Mouse (Mus musculus): ENCODE measurements around the gene Cnpy4. TPM values are rescaled to one million over a fixed set of nuclear protein-coding genes. Genes with fewer than 3 reads are reported as not detected.

The Cnpy4 gene
- total RNA-seq (2015) (28.7 and 30.1 TPM in 2 replicates), total RNA-seq (2017) (45.8 and 59.3 TPM in 2 replicates)

GRCm38 (mm10) chr5:138186950-138187638, at the start of gene Cnpy4, which contains the start of gene Taf6:
Gene Cnpy4 (plus strand): TSS chr5:138187485.
Gene Taf6 (minus strand): TSS chr5:138187451.
- peak; percentile 76 for ATAC-seq (replicated peaks; ENCODE audit: poor library complexity)

DNA sequence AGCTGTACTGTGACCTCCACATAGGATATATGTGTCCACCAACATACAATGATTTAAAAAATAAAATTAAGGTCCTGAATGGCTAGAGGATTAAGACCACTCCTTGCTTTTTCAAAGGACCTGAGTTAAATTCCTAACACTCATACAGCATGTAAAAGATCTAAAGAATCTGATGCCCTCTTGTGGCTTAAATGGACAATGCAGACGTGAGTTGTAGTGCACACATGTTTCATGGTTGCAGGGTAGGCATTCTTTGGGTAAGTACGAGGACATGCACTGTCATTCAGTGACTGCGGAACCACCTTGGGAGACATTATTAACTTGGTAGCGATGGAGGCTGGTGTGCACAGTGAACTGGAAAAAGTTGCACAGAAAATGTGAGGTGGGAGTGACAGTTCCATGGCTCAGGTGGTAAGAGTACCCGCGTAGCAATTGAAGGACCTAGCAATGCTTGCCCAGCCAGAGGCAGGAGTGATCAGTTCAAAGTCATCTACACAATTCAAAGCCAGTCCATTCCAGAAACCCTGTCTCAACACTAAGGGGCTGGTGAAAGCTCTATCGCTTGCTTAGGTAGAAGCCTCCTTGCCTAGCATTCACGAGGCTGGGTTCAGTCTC, 49.2 kb upstream of the Cnpy4 start:
- peak; percentile 89 for ATAC-seq (replicated peaks; ENCODE audit: poor library complexity)

DNA sequence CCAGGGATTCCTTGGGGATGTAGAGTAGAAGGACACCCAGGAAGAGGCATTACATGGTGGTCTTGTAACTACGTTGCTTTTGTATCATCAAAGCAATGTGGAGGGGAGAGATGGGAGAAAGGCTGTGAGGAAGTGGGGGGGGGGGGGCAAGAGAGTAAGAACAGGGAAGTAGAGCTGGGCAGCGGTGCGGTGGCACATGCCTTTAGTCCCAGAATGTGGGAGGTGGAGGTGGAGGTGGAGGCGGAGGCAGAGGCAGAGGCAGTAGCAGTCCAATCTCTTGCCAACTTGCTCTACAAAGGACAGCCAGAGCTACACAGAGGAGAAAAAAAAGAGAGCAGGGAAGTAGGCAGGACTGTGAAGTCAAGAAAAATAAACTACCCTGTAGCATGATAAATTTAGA, 48.7 kb upstream of the Cnpy4 start:
- ATAC-seq (replicated peaks; ENCODE audit: poor library complexity) = peak; percentile 47

DNA sequence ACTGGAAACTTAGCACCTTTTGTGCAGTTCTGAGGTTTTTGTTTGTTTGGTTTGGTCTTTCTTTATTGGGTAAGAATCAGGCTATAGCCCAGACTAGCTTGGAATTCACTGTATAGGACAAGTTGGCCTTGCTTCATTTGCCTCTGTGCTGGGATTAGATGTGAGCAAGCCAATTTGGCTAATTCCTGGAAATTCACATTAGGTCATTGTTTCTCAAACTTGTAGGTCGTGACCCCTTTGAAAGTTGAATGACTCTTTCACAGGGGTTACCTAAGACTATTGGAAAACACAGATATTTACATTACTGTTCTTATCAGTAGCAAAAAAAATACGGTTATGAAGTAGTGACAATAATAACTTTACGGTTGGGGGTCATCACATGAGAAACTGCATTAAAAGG, 32.9 kb upstream of the Cnpy4 start:
- ATAC-seq (replicated peaks; ENCODE audit: poor library complexity) = no peak

DNA sequence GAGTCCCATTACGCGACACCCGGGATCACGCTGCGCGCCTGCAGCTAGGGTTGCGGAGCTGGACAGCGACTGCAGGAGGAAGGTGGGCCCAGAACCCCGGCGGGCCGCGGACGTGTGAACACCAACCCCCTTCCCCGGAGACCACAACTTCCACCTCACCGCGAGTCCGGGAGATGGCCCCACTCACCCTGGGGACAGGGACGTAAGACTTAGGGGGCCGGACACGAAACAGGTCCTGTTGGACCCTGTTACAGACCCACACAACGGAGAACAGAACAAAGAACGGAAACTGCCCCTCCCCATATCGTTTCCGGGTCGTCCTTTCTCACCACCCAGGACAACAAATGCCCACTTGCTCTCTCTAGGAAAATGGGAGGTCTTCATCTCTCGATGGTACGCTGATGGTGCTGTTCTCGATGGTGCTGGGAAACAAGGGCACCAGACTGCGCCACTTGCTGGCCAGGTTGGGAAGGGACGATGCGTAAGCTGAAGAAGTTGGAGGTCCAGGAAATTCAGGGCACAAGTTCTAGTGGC, 31.8 kb upstream of the Cnpy4 start, which contains the start of gene Zfp113:
Zfp113 (minus strand) TSS at position 302 of the 534 bp plus-strand sequence.
- peak; percentile 97 for ATAC-seq (replicated peaks; ENCODE audit: poor library complexity)

- no peak for ATAC-seq (replicated peaks; ENCODE audit: poor library complexity)
These were observed 27.0 kb upstream of the Cnpy4 start for GRCm38 (mm10) chr5:138160224-138160762.

DNA sequence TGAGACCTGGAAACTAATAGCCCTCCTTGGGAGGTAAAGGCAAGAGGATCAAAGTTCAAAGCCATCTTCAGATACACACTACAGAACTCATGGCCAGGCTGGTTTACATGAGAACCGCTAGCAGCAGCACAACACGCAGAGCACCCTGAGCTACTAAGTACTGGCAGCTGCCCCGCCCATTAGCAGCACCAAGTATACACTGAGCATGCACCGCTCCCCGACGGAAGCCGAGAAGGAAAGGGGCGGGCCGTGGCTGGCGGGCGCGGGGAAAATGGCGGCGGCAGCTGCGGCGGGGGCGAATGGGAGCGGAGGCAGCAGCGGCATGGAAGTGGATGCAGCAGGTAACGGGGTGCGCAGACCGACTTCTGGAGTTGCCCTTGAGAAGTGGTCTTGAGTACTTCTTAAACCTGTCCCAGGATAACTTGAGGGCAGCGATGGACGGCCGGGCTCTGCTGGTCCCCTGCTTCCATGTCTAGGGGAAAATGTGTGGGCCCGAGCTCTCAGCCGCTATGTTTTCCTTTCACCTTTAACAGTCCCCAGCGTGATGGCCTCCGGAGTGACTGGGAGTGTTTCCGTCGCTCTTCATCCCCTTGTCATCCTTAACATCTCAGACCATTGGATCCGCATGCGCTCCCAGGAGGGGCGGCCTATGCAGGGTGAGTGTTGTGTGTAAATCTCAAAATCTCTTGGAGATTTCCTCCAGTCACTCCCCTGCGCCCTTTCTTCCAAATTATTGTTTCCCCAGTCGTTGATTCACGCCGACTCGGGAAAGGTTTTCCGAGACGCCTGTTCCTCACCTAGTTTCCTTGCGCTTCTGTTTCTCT, 26.2 kb upstream of the Cnpy4 start, which contains the start of gene Cops6:
Cops6 (plus strand) TSS at position 230 of the 824 bp plus-strand sequence.
- ATAC-seq (replicated peaks; ENCODE audit: poor library complexity) = peak; percentile 95

DNA sequence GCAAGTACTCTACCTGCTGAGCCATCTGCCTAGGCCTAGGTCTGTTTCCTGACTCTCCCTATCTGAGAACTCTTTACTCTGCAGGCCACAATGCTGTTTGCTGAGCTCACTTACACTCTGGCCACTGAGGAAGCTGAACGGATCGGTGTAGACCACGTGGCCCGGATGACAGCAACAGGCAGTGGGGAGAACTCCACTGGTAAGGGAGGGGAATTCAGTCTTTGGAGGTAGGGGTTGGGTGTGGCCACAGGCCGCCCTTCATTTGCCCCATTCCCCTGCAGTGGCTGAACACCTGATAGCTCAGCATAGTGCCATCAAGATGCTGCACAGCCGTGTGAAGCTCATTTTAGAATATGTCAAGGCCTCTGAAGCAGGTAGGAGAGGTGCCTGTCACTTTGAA, 24.2 kb upstream of the Cnpy4 start:
- ATAC-seq (replicated peaks; ENCODE audit: poor library complexity) = no peak

DNA sequence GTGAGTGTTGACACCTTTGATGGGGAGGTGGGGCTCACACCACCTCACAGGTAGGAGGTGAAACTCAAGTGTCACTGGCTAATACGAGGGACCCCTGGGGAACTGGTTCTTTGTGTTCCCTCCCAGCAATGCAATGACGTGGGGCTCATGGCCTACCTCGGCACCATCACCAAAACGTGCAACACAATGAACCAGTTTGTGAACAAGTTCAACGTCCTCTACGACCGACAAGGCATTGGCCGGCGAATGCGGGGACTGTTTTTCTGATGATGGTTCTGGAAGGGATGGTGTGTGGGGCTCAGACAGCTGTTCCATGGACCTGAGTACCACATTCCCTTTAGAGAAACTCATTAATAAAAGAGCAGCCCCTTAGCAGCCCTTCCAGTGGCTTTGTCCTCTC, 23.7 kb upstream of the Cnpy4 start:
- no peak for ATAC-seq (replicated peaks; ENCODE audit: poor library complexity)

DNA sequence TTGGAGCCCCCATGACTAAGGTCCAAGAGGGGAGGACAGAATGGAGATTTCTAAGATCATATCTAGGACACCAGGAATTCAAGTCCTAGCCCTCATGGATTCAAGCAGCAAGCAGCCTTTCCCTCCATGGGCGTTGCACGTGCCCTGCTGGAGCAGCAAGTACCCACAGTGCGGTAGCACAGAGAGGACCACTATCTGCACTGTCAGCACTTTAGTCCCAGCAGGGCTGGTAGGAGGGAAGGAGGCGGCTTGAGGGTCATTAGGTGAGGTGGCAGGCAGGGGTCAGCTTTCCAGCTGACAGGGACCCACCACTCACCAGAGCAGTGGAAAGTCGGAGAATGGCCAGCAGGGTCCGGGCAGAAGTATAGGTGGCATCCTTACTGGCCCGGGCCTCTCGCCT, 21.7 kb upstream of the Cnpy4 start:
- no peak for ATAC-seq (replicated peaks; ENCODE audit: poor library complexity)

GRCm38 (mm10) chr5:138170936-138171561, 16.2 kb upstream of the Cnpy4 start:
- peak; percentile 63 for ATAC-seq (replicated peaks; ENCODE audit: poor library complexity)

GRCm38 (mm10) chr5:138171695-138172491, 15.4 kb upstream of the Cnpy4 start, which contains the start of the genes Ap4m1 and Mcm7:
Gene Ap4m1 (plus strand): TSS chr5:138172002.
Gene Mcm7 (minus strand): TSS chr5:138172422.
- peak; percentile 68 for ATAC-seq (replicated peaks; ENCODE audit: poor library complexity)

DNA sequence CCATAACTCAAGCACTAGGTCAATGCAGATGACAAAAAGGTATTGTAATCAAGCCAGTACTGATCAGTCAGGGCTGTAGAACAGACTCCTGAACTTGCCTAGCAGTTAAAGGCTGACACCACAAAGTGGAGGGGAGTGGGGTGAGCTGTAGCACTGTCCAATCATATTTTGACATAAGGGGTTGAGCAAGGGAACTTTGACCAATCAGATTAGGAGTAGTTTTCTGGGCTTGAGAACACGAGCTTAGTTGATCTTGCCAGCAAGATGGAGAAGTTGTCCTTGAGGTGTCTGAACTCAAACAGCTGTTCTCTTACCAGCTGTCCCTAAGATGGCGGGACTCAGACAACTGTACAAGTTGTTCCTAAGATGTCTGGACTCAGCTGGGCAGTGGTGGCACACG, 14.1 kb upstream of the Cnpy4 start:
- peak; percentile 13 for ATAC-seq (replicated peaks; ENCODE audit: poor library complexity)

- peak; percentile 83 for ATAC-seq (replicated peaks; ENCODE audit: poor library complexity)
These were observed 499 bp downstream of the Cnpy4 start for GRCm38 (mm10) chr5:138187661-138188306.

DNA sequence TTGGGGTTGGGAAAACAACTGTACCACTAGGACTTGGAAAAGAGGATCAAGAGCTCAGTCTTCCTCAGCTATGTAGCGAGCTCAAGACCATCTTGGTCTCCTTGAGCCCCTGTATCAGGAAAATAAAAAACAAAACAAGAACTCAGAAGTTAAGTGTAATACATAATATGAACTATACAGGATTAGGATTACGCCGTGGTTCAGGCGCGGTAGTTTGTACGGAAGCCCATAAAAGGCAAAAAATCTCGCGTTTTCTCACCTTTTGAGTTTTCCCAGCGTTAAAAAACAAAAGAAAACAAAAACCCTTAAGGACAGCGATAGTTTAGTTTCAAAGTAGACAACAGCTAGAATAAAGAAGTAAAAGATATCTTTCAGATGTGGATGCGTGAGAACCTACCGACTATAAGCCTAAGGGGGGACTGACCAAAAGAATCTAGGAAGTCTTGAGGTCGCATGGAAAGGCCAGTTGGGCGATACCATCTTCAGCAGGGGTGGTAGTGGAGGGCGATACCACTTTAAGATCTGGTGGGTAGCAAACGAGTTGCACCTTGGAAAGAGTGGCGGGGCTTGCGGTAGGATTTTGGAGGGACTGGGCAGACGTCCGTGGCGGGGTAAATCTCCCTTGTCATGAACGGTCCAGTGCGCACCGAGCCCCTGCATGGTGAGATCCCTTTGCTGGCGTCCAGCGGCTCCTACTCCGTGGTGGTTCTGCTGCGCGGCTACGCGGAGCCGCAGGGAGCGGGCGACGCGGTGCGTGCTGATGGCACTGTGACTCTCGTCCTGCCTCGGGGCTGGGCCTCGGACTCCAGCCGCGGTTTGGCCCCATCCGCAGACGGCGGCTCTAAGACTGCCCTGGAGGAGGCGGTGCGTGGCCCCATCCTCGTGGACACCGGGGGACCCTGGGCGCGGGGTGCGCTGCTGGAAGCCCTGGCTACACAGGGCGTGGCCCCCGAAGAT, 6.8 kb downstream of the Cnpy4 start, which contains the start of gene Mblac1:
Mblac1 (plus strand) TSS at position 544 of the 957 bp plus-strand sequence.
- peak; percentile 83 for ATAC-seq (replicated peaks; ENCODE audit: poor library complexity)

DNA sequence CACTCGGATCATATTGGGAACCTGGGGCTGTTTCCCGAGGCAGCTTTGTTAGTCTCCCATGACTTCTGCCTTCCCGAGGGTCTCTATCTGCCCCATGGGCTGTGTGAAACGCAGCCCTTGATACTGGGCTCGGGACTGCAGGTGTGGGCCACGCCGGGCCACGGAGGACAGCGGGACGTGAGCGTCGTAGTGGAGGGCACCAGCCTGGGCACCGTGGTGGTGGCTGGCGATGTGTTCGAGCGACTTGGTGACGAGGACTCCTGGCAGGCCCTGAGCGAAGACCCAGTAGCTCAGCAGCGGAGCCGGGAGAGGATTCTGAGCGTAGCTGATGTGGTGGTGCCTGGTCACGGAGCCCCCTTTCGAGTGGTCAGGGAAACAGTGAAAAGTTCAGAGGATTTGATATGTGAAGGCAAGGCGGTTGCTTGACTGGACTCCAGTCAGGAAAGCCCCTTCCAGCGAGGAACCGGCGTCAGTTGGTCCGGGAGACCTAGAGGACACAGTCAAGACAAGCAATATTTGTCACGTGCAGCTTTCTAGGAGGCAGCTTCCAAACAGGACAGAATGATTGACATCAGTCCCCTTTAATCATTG, 7.6 kb downstream of the Cnpy4 start:
- ATAC-seq (replicated peaks; ENCODE audit: poor library complexity) = peak; percentile 35

DNA sequence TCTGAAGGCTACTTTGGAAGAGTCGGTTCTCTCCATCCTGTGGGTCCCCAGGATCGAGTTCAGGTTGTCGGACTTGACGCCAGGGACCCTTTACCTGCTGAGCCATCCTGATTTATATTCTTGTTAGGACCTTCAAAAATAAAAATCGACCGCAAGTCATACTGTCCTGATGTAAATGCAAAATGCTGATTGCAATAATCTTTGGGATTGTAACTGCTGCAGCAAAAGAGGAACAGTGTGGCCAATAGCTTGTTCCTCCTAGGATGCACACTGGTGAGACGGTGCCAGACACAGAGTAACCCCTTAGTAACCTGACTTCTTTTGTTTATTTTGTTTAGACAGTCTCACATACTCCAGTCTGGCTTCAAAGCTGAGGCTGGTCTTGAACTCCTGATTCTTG, 8.2 kb downstream of the Cnpy4 start:
- ATAC-seq (replicated peaks; ENCODE audit: poor library complexity) = peak; percentile 30
